Mouse (Mus musculus) small intestine, adult 2 months (tissue): Measurements from ENCODE around the gene Adam15. TPM values are rescaled to one million over a fixed set of nuclear protein-coding genes. Genes with fewer than 3 reads are reported as not detected.

ENCODE experiments used
- H3K27ac ChIP-seq: fragments of 200-500 bp; 2 replicates; pipeline ENCODE4 v1.5.1; 2012; ENCODE audit warnings: low read depth, low read length, control low read depth, inconsistent platforms; ENCODE audit not compliant: insufficient read depth
- H3K27me3 ChIP-seq: fragments of 200-500 bp; 2 replicates; pipeline ENCODE4 v1.6.1; 2012; ENCODE audit warnings: mild to moderate bottlenecking, moderate library complexity, low read length, inconsistent platforms; ENCODE audit not compliant: control insufficient read depth, insufficient read depth
- H3K36me3 ChIP-seq: fragments of 200-500 bp; 2 replicates; pipeline ENCODE4 v1.6.1; 2012; ENCODE audit warnings: mild to moderate bottlenecking, low read length, control low read depth, inconsistent platforms; ENCODE audit not compliant: control insufficient read depth, insufficient read depth
- H3K4me1 ChIP-seq: fragments of 200-500 bp; 2 replicates; pipeline ENCODE4 v1.6.1; 2012; ENCODE audit warnings: low read length, inconsistent platforms, mixed read lengths; ENCODE audit not compliant: control insufficient read depth, insufficient read depth, insufficient read length
- H3K4me3 ChIP-seq: fragments of 200-500 bp; 2 replicates; pipeline ENCODE4 v1.5.1; 2012; ENCODE audit warnings: low read depth, mild to moderate bottlenecking, control low read depth, inconsistent platforms, low read length, moderate library complexity
- CTCF ChIP-seq: fragments of 200-500 bp; IDR thresholded peaks from 2 replicates; pipeline ENCODE4 v1.5.1; 2012; ENCODE audit warnings: low read depth, mild to moderate bottlenecking, control low read depth, inconsistent platforms, low read length, moderate library complexity, mixed read lengths; ENCODE audit not compliant: insufficient replicate concordance, insufficient read length; ENCODE audit errors: extremely low read depth
- POLR2A ChIP-seq: fragments of 200-500 bp; IDR thresholded peaks from 2 replicates; pipeline ENCODE4 v1.6.1; 2012; ENCODE audit warnings: low read depth, mild to moderate bottlenecking, control low read depth, inconsistent platforms, low read length, moderate library complexity
- WGBS: fragments of 180-500 bp; shearing (Covaris S2); methylation state at CpG from one replicate; pipeline ENCODE4 v1.1.7; 2018; 5-methylcytosine and 5-hydroxymethylcytosine counted together
- polyA plus RNA-seq: library from polyadenylated mRNA; depleted of rRNA; stranded (reverse); fragments of >200 nt; gene quantifications from 2 replicates; pipeline ENCODE4 v1.2.3, GENCODE M21; 2012

The Adam15 gene
- polyA plus RNA-seq, 1 experiment = 70.7 TPM

- Histone ChIP-seq H3K36me3 (no peaks in the 10 kb centered on the region), H3K4me1 (peaks cover 28% of the 10 kb centered on the region), H3K27ac (peak overlapping the region; percentile 48; the same call in 1 of the 2 replicates), H3K4me3 (no peak overlapping the region), H3K27me3 (no peaks in the 10 kb centered on the region)
- WGBS = 45% methylated on average over 3 of the region's 3 CpGs
- TF ChIP-seq POLR2A = no peak
- TF ChIP-seq CTCF = no peak
Observed at GRCm38 (mm10) chr3:89360237-89360636, 10.4 kb upstream of the Adam15 start.

DNA sequence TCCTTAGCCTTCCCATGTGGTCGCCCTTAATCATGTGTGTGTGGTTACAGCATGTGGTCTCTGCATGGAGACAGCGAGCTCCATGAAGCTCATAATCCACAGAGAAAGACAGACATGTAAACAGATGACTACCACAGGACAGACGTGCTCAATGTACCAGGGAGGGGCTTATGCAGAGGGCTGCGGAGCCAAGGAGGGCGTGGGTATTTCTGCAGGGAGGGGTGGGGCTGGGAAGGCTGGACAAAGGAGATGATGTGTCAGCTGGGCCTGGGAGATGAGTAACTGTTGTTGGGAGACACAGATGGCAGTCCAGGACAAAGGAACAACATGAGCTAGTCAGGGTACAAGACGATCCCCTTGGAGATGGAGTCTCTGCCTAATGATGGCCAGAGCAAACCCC, 9.8 kb upstream of the Adam15 start:
- 45% methylated on average over 6 of the region's 6 CpGs for WGBS
- Histone ChIP-seq H3K4me3 (no peak overlapping the region), H3K36me3 (no peaks in the 10 kb centered on the region), H3K27ac (peak overlapping the region; percentile 48; the same call in 1 of the 2 replicates), H3K27me3 (no peaks in the 10 kb centered on the region), H3K4me1 (peaks cover 29% of the 10 kb centered on the region)
- TF ChIP-seq POLR2A (no peak), CTCF (no peak)

GRCm38 (mm10) chr3:89356029-89356428, 6.2 kb upstream of the Adam15 start:
- Histone ChIP-seq H3K4me3 (no peak overlapping the region), H3K4me1 (peaks cover 38% of the 10 kb centered on the region), H3K36me3 (no peaks in the 10 kb centered on the region), H3K27me3 (no peaks in the 10 kb centered on the region), H3K27ac (peak overlapping the region; percentile 79)
- TF ChIP-seq POLR2A (no peak), CTCF (no peak)
- WGBS = 82% methylated on average over 9 of the region's 9 CpGs

DNA sequence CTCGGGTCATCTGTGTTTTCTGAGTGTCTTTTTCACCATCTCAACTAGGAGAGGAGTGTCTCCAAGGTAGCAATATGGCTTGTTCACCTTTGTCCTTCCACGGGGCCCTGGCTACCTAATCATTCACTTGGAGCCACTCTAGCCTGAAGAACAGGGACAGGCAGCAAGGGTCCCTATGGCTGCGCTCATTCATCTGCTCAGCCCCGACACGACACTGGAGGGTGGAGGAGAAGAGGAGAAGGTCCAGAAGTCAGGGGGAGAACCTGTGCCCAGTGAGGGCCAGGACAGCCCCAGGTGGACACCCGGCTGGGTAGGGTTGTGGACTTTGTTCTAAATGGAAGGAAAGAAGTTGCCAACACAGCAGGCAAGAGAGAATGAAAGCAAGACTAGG, 5.7 kb upstream of the Adam15 start:
- H3K27ac ChIP-seq = peak overlapping the region; percentile 98
- peak overlapping the region; percentile 36; the same call in 1 of the 2 replicates for H3K4me3 ChIP-seq
- no peaks in the 10 kb centered on the region for H3K27me3 ChIP-seq
- TF ChIP-seq CTCF (no peak), POLR2A (no peak)
- H3K4me1 ChIP-seq = peaks cover 39% of the 10 kb centered on the region
- no peaks in the 10 kb centered on the region for H3K36me3 ChIP-seq
- WGBS = 35% methylated on average over 6 of the region's 6 CpGs

- Histone ChIP-seq H3K4me3 (peak overlapping the region; percentile 36), H3K27ac (peak overlapping the region; percentile 98), H3K36me3 (no peaks in the 10 kb centered on the region), H3K4me1 (peaks cover 39% of the 10 kb centered on the region), H3K27me3 (no peaks in the 10 kb centered on the region)
- WGBS = 17% methylated on average over 5 of the region's 5 CpGs
- peak; percentile 86; the same call in 1 of the 2 replicates for TF ChIP-seq CTCF
- TF ChIP-seq POLR2A = no peak
Observed at GRCm38 (mm10) chr3:89354816-89355511, 5.2 kb upstream of the Adam15 start.

DNA sequence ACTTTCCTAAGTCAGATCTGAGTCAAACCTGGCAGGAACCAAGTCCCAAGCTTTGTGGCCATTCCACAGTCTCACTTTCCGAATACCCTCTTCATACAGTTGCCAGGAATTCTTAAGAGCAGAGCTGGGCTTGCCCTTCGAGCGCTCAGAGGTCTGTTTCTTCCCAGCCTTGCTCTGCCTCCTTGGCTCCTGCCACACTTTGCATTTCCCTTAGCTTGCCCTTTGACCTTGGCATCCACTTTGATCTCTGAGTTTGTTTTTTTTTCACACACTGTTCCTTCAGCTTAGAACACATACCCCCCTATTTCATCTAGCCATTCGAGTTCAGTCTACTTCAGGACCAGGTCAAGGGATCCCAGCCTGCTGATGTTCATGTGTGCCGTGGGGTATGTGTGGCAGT, 1.5 kb upstream of the Adam15 start:
- TF ChIP-seq CTCF = no peak
- TF ChIP-seq POLR2A = no peak
- Histone ChIP-seq H3K36me3 (no peaks in the 10 kb centered on the region), H3K27ac (no peak overlapping the region), H3K27me3 (no peaks in the 10 kb centered on the region), H3K4me3 (no peak overlapping the region), H3K4me1 (peaks cover 34% of the 10 kb centered on the region)
- 39% methylated on average over 5 of the region's 5 CpGs for WGBS
